Mouse (Mus musculus) CD4-positive helper T cell, adult 2 months (primary cell): ENCODE data around the gene Snx13.

ENCODE experiments used
- DNase-seq: peaks from one replicate; pipeline ENCODE4 v3.0.0-alpha.2; 2012; ENCODE audit warnings: low read depth, missing footprints, low spot score

The Snx13 gene

GRCm38 (mm10) chr12:35046999-35047319 is at the start of gene Snx13:
Gene Snx13, plus strand, starts transcription at chr12:35047186.
- peak; percentile 94 for DNase-seq

GRCm38 (mm10) chr12:34997597-34998182 is 49.3 kb upstream of the Snx13 start:
- DNase-seq, result no peak

GRCm38 (mm10) chr12:34998778-34999467 is 48.1 kb upstream of the Snx13 start:
- no peak for DNase-seq

- no peak for DNase-seq
These were observed 46.7 kb upstream of the Snx13 start for GRCm38 (mm10) chr12:35000323-35000722.

GRCm38 (mm10) chr12:35005748-35006147 is 41.2 kb upstream of the Snx13 start:
- DNase-seq, result no peak

GRCm38 (mm10) chr12:35007851-35008250 is 39.1 kb upstream of the Snx13 start:
- no peak for DNase-seq

GRCm38 (mm10) chr12:35008340-35009137 is 38.4 kb upstream of the Snx13 start:
- no peak for DNase-seq

- DNase-seq, result no peak
These were observed 35.5 kb upstream of the Snx13 start for GRCm38 (mm10) chr12:35011462-35011861.

GRCm38 (mm10) chr12:35013950-35014349 is 33.0 kb upstream of the Snx13 start:
- no peak for DNase-seq

- no peak for DNase-seq
These were observed 30.9 kb upstream of the Snx13 start for GRCm38 (mm10) chr12:35016056-35016455.

GRCm38 (mm10) chr12:35016481-35017250 is 30.3 kb upstream of the Snx13 start:
- no peak for DNase-seq

GRCm38 (mm10) chr12:35018679-35019237 is 28.2 kb upstream of the Snx13 start:
- no peak for DNase-seq

- DNase-seq, result peak; percentile 21
These were observed 25.7 kb upstream of the Snx13 start for GRCm38 (mm10) chr12:35021285-35021684.

GRCm38 (mm10) chr12:35022066-35022465 is 24.9 kb upstream of the Snx13 start:
- DNase-seq, result no peak

- no peak for DNase-seq
These were observed 21.0 kb upstream of the Snx13 start for GRCm38 (mm10) chr12:35025916-35026432.

GRCm38 (mm10) chr12:35027533-35027932 is 19.5 kb upstream of the Snx13 start:
- DNase-seq, result no peak

GRCm38 (mm10) chr12:35038668-35039570 is 8.1 kb upstream of the Snx13 start:
- no peak for DNase-seq

- DNase-seq, result no peak
These were observed 7.4 kb upstream of the Snx13 start for GRCm38 (mm10) chr12:35039571-35039936.

- no peak for DNase-seq
These were observed 5.0 kb upstream of the Snx13 start for GRCm38 (mm10) chr12:35041964-35042363.

- DNase-seq, result peak; percentile 8
These were observed 532 bp upstream of the Snx13 start for GRCm38 (mm10) chr12:35046310-35046998.
